Mouse (Mus musculus): ENCODE measurements around the gene Sp3. TPM values are rescaled to one million over a fixed set of nuclear protein-coding genes. Genes with fewer than 3 reads are reported as not detected.
"Not testable (repeated sequence)": the region's sequence is repeated elsewhere in the genome, so short reads cannot be mapped to it uniquely, and the experiment has no call there.

Sp3 gene
- polyA plus RNA-seq, 1 experiment: 34.0 TPM

- H3K27ac ChIP-seq (ENCODE audit: control insufficient read depth, insufficient read depth, low read depth, low read length, poor library complexity): no peak overlapping the region
- H3K4me1 ChIP-seq (ENCODE audit: control insufficient read depth, insufficient read depth, low read length): no peaks in the 10 kb centered on the region
- no peak overlapping the region for H3K4me3 ChIP-seq (replicated peaks; ENCODE audit: control insufficient read depth, low read depth, low read length)
- no peak for TF ChIP-seq POLR2A (IDR thresholded peaks at IDR 0.05; ENCODE audit: borderline replicate concordance, control insufficient read depth, low read depth, low read length)
- TF ChIP-seq CTCF (IDR thresholded peaks at IDR 0.05; ENCODE audit: control insufficient read depth, insufficient read depth, low read length): no peak
- WGBS: 75% methylated on average over 4 of the region's 4 CpGs
These were observed 71.2 kb downstream of the Sp3 start for GRCm38 (mm10) chr2:72909046-72909445.

- TF ChIP-seq POLR2A (IDR thresholded peaks at IDR 0.05; ENCODE audit: borderline replicate concordance, control insufficient read depth, low read depth, low read length): no peak
- no peak for TF ChIP-seq CTCF (IDR thresholded peaks at IDR 0.05; ENCODE audit: control insufficient read depth, insufficient read depth, low read length)
- Histone ChIP-seq H3K27ac (ENCODE audit: control insufficient read depth, insufficient read depth, low read depth, low read length, poor library complexity) (no peak overlapping the region), H3K4me3 (replicated peaks; ENCODE audit: control insufficient read depth, low read depth, low read length) (no peak overlapping the region), H3K4me1 (ENCODE audit: control insufficient read depth, insufficient read depth, low read length) (no peaks in the 10 kb centered on the region)
- 77% methylated on average over 20 of the region's 20 CpGs for WGBS
These were observed 71.9 kb downstream of the Sp3 start for GRCm38 (mm10) chr2:72908191-72908910.

- WGBS: 87% methylated on average over 8 of the region's 8 CpGs
- Histone ChIP-seq H3K27ac (ENCODE audit: control insufficient read depth, insufficient read depth, low read depth, low read length, poor library complexity) (no peak overlapping the region), H3K4me3 (replicated peaks; ENCODE audit: control insufficient read depth, low read depth, low read length) (no peak overlapping the region), H3K4me1 (ENCODE audit: control insufficient read depth, insufficient read depth, low read length) (no peaks in the 10 kb centered on the region)
- TF ChIP-seq POLR2A (IDR thresholded peaks at IDR 0.05; ENCODE audit: borderline replicate concordance, control insufficient read depth, low read depth, low read length): no peak
- TF ChIP-seq CTCF (IDR thresholded peaks at IDR 0.05; ENCODE audit: control insufficient read depth, insufficient read depth, low read length): no peak
These were observed 73.5 kb downstream of the Sp3 start for GRCm38 (mm10) chr2:72906745-72907144.

GRCm38 (mm10) chr2:72902816-72903680, 77.2 kb downstream of the Sp3 start:
- not testable (repeated sequence) for H3K27ac ChIP-seq (ENCODE audit: control insufficient read depth, insufficient read depth, low read depth, low read length, poor library complexity); H3K4me1 ChIP-seq (ENCODE audit: control insufficient read depth, insufficient read depth, low read length); H3K4me3 ChIP-seq (replicated peaks; ENCODE audit: control insufficient read depth, low read depth, low read length)
- 86% methylated on average over 16 of the region's 16 CpGs for WGBS

- WGBS: 95% methylated on average over 2 of the region's 2 CpGs
- Histone ChIP-seq H3K4me3 (replicated peaks; ENCODE audit: control insufficient read depth, low read depth, low read length) (no peak overlapping the region), H3K4me1 (ENCODE audit: control insufficient read depth, insufficient read depth, low read length) (no peaks in the 10 kb centered on the region), H3K27ac (ENCODE audit: control insufficient read depth, insufficient read depth, low read depth, low read length, poor library complexity) (no peak overlapping the region)
- no peak for TF ChIP-seq POLR2A (IDR thresholded peaks at IDR 0.05; ENCODE audit: borderline replicate concordance, control insufficient read depth, low read depth, low read length)
These were observed 81.4 kb downstream of the Sp3 start for GRCm38 (mm10) chr2:72898782-72899305.

GRCm38 (mm10) chr2:72898094-72898781, 82.0 kb downstream of the Sp3 start:
- H3K4me1 ChIP-seq (ENCODE audit: control insufficient read depth, insufficient read depth, low read length): no peaks in the 10 kb centered on the region
- no peak overlapping the region for H3K27ac ChIP-seq (ENCODE audit: control insufficient read depth, insufficient read depth, low read depth, low read length, poor library complexity)
- 83% methylated on average over 3 of the region's 3 CpGs for WGBS
- H3K4me3 ChIP-seq (replicated peaks; ENCODE audit: control insufficient read depth, low read depth, low read length): no peak overlapping the region
- no peak for TF ChIP-seq CTCF (IDR thresholded peaks at IDR 0.05; ENCODE audit: control insufficient read depth, insufficient read depth, low read length)
- TF ChIP-seq POLR2A (IDR thresholded peaks at IDR 0.05; ENCODE audit: borderline replicate concordance, control insufficient read depth, low read depth, low read length): no peak

- Histone ChIP-seq H3K4me3 (replicated peaks; ENCODE audit: control insufficient read depth, low read depth, low read length) (no peak overlapping the region), H3K4me1 (ENCODE audit: control insufficient read depth, insufficient read depth, low read length) (no peaks in the 10 kb centered on the region), H3K27ac (ENCODE audit: control insufficient read depth, insufficient read depth, low read depth, low read length, poor library complexity) (no peak overlapping the region)
- TF ChIP-seq POLR2A (IDR thresholded peaks at IDR 0.05; ENCODE audit: borderline replicate concordance, control insufficient read depth, low read depth, low read length) (no peak), CTCF (IDR thresholded peaks at IDR 0.05; ENCODE audit: control insufficient read depth, insufficient read depth, low read length) (no peak)
These were observed 90.4 kb downstream of the Sp3 start for GRCm38 (mm10) chr2:72889806-72890205.

Other genes starting within 250 kb of the Sp3 start
- gene Gm11084, start 6.3 kb upstream of the Sp3 start, polyA plus RNA-seq (2011; ENCODE audit: insufficient read depth, insufficient read length, low replicate concordance, missing spikeins): not detected in 2 replicates
- 14.0 and 37.9 TPM in 2 replicates for gene Ola1, start 238.5 kb upstream of the Sp3 start, polyA plus RNA-seq (2011; ENCODE audit: insufficient read depth, insufficient read length, low replicate concordance, missing spikeins)

Data from bone marrow, adult 2 months (tissue).